In genomic region chr1:190532879-190533676, GRCm38 (mm10) we compare ENCODE assay signal across 12 mouse cellular contexts.
DNase-seq lines count a peak whose midpoint lies in the region; ATAC-seq and TF ChIP-seq lines count a peak whose summit lies in the region.
"Had no signal": no experiment of that assay in that cellular context is flagged by ENCODE, and none has a peak within 500 bp of the region (broad histone marks: within the 10 kb centered on the region; RNA-seq: fewer than 3 reads in every experiment).

No protein-coding gene starts in this region.

- ATAC-seq in forebrain, embryonic 12.5 days (ENCODE audit: low FRiP score), result peak; percentile 36
- no peak for ATAC-seq in forebrain, embryonic 16.5 days
- ATAC-seq in lung, postnatal 0 days, result 0 out of 2 replicates have a peak, but pooled peaks have one; percentile 11
- ATAC-seq in limb, embryonic 14.5 days (ENCODE audit: low FRiP score, low read depth), result no peak

- 23% methylated on average over 10 of the region's 10 CpGs for WGBS in forebrain, embryonic 12.5 days
- 30% methylated on average over 10 of the region's 10 CpGs for WGBS in forebrain, embryonic 16.5 days
- 22% methylated on average over 10 of the region's 10 CpGs for WGBS in lung, postnatal 0 days
- 18% methylated on average over 10 of the region's 10 CpGs for WGBS in limb, embryonic 14.5 days

- no peak overlapping the region; the same call in 1 of the 2 replicates for H3K4me2 ChIP-seq in forebrain, embryonic 12.5 days
- H3K4me2 ChIP-seq in forebrain, embryonic 16.5 days (ENCODE audit: low read length), result no peak overlapping the region
- no peak overlapping the region for H3K4me2 ChIP-seq in lung, postnatal 0 days (replicated peaks; ENCODE audit: low read depth, low read length)
- H3K4me2 ChIP-seq in limb, embryonic 14.5 days (replicated peaks; ENCODE audit: low read depth, low read length, severe bottlenecking), result no peak overlapping the region

- no peaks in the 10 kb centered on the region for H3K9me3 ChIP-seq in forebrain, embryonic 12.5 days
- no peaks in the 10 kb centered on the region for H3K9me3 ChIP-seq in forebrain, embryonic 16.5 days (ENCODE audit: control insufficient read depth, low read length)
- H3K9me3 ChIP-seq in lung, postnatal 0 days (ENCODE audit: low read length), result no peaks in the 10 kb centered on the region
- H3K9me3 ChIP-seq in limb, embryonic 14.5 days (ENCODE audit: control insufficient read depth, low read length), result no peaks in the 10 kb centered on the region

- no peak overlapping the region for H3K4me3 ChIP-seq in forebrain, embryonic 12.5 days (replicated peaks)
- no peak overlapping the region for H3K4me3 ChIP-seq in forebrain, embryonic 16.5 days (replicated peaks; ENCODE audit: low read length)
- no peak overlapping the region for H3K4me3 ChIP-seq in lung, postnatal 0 days (ENCODE audit: low read depth, low read length)
- no peak overlapping the region for H3K4me3 ChIP-seq in limb, embryonic 14.5 days (replicated peaks; ENCODE audit: low read length)

- H3K36me3 ChIP-seq in forebrain, embryonic 12.5 days (replicated peaks), result no peaks in the 10 kb centered on the region
- H3K36me3 ChIP-seq in forebrain, embryonic 16.5 days (ENCODE audit: control insufficient read depth, insufficient read depth), result no peaks in the 10 kb centered on the region
- no peaks in the 10 kb centered on the region for H3K36me3 ChIP-seq in lung, postnatal 0 days (ENCODE audit: insufficient read depth, low read length)
- no peaks in the 10 kb centered on the region for H3K36me3 ChIP-seq in limb, embryonic 14.5 days (ENCODE audit: control insufficient read depth, insufficient read depth, low read length)

- no peak overlapping the region for H3K9ac ChIP-seq in forebrain, embryonic 12.5 days
- no peak overlapping the region for H3K9ac ChIP-seq in forebrain, embryonic 16.5 days (replicated peaks; ENCODE audit: low read depth, low read length)
- H3K9ac ChIP-seq in lung, postnatal 0 days (replicated peaks; ENCODE audit: low read depth), result no peak overlapping the region
- H3K9ac ChIP-seq in limb, embryonic 14.5 days (ENCODE audit: low read depth, low read length, severe bottlenecking), result no peak overlapping the region

- intact Hi-C loops in left cerebral cortex, postnatal 10 days (cut with DNase I), result no loop called here

- 0 out of 2 replicates have a peak overlapping the region, but pooled peaks have one; percentile 32 for H3K27ac ChIP-seq in forebrain, embryonic 12.5 days
- no peak overlapping the region for H3K27ac ChIP-seq in forebrain, embryonic 16.5 days (ENCODE audit: low read length)
- H3K27ac ChIP-seq in lung, postnatal 0 days (ENCODE audit: low read length), result no peak overlapping the region
- no peak overlapping the region for H3K27ac ChIP-seq in limb, embryonic 14.5 days (replicated peaks; ENCODE audit: low read depth, low read length)
- H3K27ac ChIP-seq: kidney, postnatal 0 days; macrophage had no signal

- no peak for TF ChIP-seq EP300 in lung, postnatal 0 days (IDR thresholded peaks at IDR 0.05)

- H3K4me1 ChIP-seq in forebrain, embryonic 12.5 days, result peaks cover 26% of the 10 kb centered on the region
- peaks cover 6% of the 10 kb centered on the region; the same call in 1 of the 2 replicates for H3K4me1 ChIP-seq in forebrain, embryonic 16.5 days (replicated peaks; ENCODE audit: control insufficient read depth, insufficient read depth, low read length)
- H3K4me1 ChIP-seq in lung, postnatal 0 days (ENCODE audit: insufficient read depth, low read depth, low read length), result no peaks in the 10 kb centered on the region
- 0 out of 2 replicates have a peak, but pooled peaks cover 3% of the 10 kb centered on the region for H3K4me1 ChIP-seq in limb, embryonic 14.5 days (ENCODE audit: control insufficient read depth, insufficient read depth, low read length)

- TF ChIP-seq CTCF in lung, postnatal 0 days (IDR thresholded peaks at IDR 0.05), result no peak

- H3K27me3 ChIP-seq in forebrain, embryonic 12.5 days, result peaks cover 3% of the 10 kb centered on the region; the same call in 1 of the 2 replicates
- H3K27me3 ChIP-seq in forebrain, embryonic 16.5 days (replicated peaks; ENCODE audit: control insufficient read depth, insufficient read depth, low read length), result no peaks in the 10 kb centered on the region
- H3K27me3 ChIP-seq in lung, postnatal 0 days (replicated peaks; ENCODE audit: insufficient read depth, low read length), result no peaks in the 10 kb centered on the region
- H3K27me3 ChIP-seq in limb, embryonic 14.5 days (ENCODE audit: control insufficient read depth, insufficient read depth, low read length), result no peaks in the 10 kb centered on the region

- DNase-seq in lung, postnatal 0 days (ENCODE audit: low spot score), result no peak
- DNase-seq in lung, postnatal 25 days (ENCODE audit: low spot score), result no peak
- DNase-seq in limb, embryonic 14.5 days (ENCODE audit: low spot score), result peak; percentile 34
- no peak for DNase-seq in spleen, adult 18-20 months
- no peak for DNase-seq in left cerebral cortex, postnatal 10 days (ENCODE audit: extremely low spot score in 1 of 2, low spot score in 2 of 2)
- DNase-seq in frontal cortex, postnatal 36 days (ENCODE audit: low spot score in 2 of 2), result no peak
- DNase-seq: adrenal gland, postnatal 25 days; cerebellum, postnatal 25 days had no signal

- TF ChIP-seq POLR2A in limb, embryonic 14.5 days (IDR thresholded peaks at IDR 0.05; ENCODE audit: borderline replicate concordance, extremely low read depth, insufficient read depth, insufficient read length), result no peak

Comparison
In these comparisons a context has a peak if more than half of its experiments do, and no peak if none do; other contexts are left out.
1. ATAC-seq: peak in forebrain, embryonic 12.5 days (single experiment) and lung, postnatal 0 days (single experiment); none in forebrain, embryonic 16.5 days (single experiment) and limb, embryonic 14.5 days (single experiment).